Mouse (Mus musculus) spleen, adult 2 months (tissue): ENCODE results near the gene Gm7075. TPM values are rescaled to one million over a fixed set of nuclear protein-coding genes. Genes with fewer than 3 reads are reported as not detected.
"Not testable (repeated sequence)": the region's sequence is repeated elsewhere in the genome, so short reads cannot be mapped to it uniquely, and the experiment has no call there.

Experiments used
- DNase-seq, 2 experiments: peaks; one replicate each; pipeline versions ENCODE4 v3.0.0 to v3.0.0-alpha.2; 2012 to 2021; ENCODE audit warnings: low spot score in 2 of 2, low read depth in 1 of 2
- H3K27ac ChIP-seq: fragments of 200-500 bp; 2 replicates; pipeline ENCODE4 v1.5.1; 2012; ENCODE audit warnings: low read length, inconsistent platforms; ENCODE audit not compliant: insufficient read depth
- H3K27me3 ChIP-seq: fragments of 200-500 bp; 2 replicates; pipeline ENCODE4 v1.6.1; 2012; ENCODE audit warnings: mild to moderate bottlenecking, moderate library complexity, low read length, inconsistent platforms; ENCODE audit not compliant: control insufficient read depth, insufficient read depth
- H3K36me3 ChIP-seq: fragments of 200-500 bp; 2 replicates; pipeline ENCODE4 v1.6.1; 2012; ENCODE audit warnings: mild to moderate bottlenecking, low read length, inconsistent platforms; ENCODE audit not compliant: control insufficient read depth, insufficient read depth
- H3K4me1 ChIP-seq: fragments of 200-500 bp; 2 replicates; pipeline ENCODE4 v1.6.1; 2011; ENCODE audit warnings: inconsistent platforms; ENCODE audit not compliant: control insufficient read depth, insufficient read depth, insufficient read length
- H3K4me3 ChIP-seq: fragments of 200-500 bp; 2 replicates; pipeline ENCODE4 v1.5.1; 2011; ENCODE audit warnings: mild to moderate bottlenecking, inconsistent platforms; ENCODE audit not compliant: insufficient read depth, insufficient read length; ENCODE audit errors: extremely low read depth
- CTCF ChIP-seq: fragments of 200-500 bp; IDR thresholded peaks from 2 replicates; pipeline ENCODE4 v1.5.1; 2011; ENCODE audit warnings: mild to moderate bottlenecking, inconsistent platforms; ENCODE audit not compliant: insufficient read depth, insufficient read length, insufficient replicate concordance; ENCODE audit errors: extremely low read depth
- POLR2A ChIP-seq: fragments of 200-500 bp; IDR thresholded peaks from 2 replicates; pipeline ENCODE4 v1.6.1; 2011; ENCODE audit warnings: low read depth, low read length, inconsistent platforms
- WGBS: fragments of 180-500 bp; shearing (Covaris S2); methylation state at CpG from one replicate; pipeline ENCODE4 v1.1.7; 2018; 5-methylcytosine and 5-hydroxymethylcytosine counted together
- polyA plus RNA-seq: library from polyadenylated mRNA; depleted of rRNA; stranded (reverse); fragments of >200 nt; gene quantifications from 2 replicates; pipeline ENCODE4 v1.2.3, GENCODE M21; 2012; rRNA removed

The Gm7075 gene
- not detected in 2 replicates for polyA plus RNA-seq

DNA sequence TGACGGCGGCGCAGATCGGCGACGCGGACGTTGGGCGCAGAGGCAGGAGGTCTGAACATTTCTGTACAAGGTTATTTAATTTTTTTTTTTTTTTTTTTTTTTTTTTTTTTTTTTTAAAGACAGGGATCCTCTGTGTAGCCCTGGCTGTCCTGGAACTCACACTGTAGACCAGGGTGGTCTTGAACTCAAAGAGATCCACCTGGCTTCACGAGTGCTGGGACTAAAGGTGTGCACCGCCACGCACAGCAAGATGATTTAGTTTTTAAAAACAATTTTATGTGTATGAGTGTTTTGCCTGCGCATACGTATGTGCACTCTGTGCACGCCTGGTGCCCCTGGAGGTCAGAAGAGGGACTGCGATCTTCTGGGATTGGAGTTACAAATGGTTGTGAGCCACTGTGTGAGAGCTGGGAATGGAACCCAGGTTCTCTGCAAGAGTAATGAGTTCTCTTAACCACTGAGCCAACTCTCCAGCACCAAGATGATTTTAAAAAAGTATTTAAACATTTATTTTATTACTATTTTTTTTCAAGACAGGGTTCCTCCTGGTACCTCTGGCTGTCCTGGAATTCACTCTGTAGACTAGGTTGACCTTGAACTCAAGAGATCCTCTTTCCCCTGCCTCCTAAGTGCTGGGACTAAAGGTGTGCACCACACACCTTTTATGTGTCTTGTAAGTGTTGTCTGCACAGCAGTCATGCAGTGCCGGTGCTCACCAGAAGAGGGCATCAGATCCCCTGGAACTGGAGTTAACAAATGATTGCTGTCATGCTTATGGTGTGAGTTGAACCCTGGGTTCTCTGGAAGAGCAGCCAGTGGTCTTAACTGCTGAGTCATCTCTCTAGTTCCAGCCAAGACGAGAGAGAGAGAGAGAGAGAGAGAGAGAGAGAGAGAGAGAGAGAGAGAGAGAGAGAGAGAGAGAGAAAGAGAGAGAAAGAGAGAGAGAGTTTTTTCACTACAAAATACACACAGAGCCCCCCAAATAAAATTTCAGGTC lies at the start of gene Gm7075:
Gm7075 (minus strand) TSS at position 51 of the 997 bp plus-strand sequence.
- no peaks in the 10 kb centered on the region for H3K27me3 ChIP-seq
- no peak for TF ChIP-seq POLR2A
- peak; percentile 38; the same call in 1 of the 2 replicates for TF ChIP-seq CTCF
- WGBS = 90% methylated on average over 18 of the region's 18 CpGs
- no peaks in the 10 kb centered on the region for H3K36me3 ChIP-seq
- no peak within 1 kb of the TSS for H3K27ac ChIP-seq
- H3K4me3 ChIP-seq = no peak within 1 kb of the TSS
- no peaks in the 10 kb centered on the region for H3K4me1 ChIP-seq
- DNase-seq = peak in 1 of 2 experiments; percentile 40

DNA sequence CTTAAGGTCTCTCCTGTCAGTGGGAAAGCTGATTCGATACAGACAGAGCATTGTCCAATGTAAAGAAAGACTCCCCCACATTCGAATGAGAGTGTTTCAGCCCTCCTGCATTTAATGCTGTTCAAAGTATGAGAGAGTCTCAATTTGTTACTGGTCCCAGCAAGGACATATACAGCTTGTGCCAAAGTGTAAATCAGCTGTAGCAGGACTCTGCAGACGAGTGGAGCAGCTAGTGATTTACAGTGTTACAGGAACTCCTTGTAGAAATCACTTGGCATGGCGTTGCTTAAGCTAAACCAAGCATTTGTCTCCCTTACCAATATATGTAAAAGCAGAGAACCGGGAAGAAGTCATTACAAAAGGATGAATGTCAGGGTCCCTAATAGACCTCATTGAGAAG lies 39.3 kb upstream of the Gm7075 start:
- no peaks in the 10 kb centered on the region for H3K4me1 ChIP-seq
- WGBS = 71% methylated on average over 5 of the region's 5 CpGs
- H3K4me3 ChIP-seq = no peak overlapping the region
- H3K36me3 ChIP-seq = no peaks in the 10 kb centered on the region
- TF ChIP-seq CTCF (no peak), POLR2A (no peak)
- H3K27ac ChIP-seq = no peak overlapping the region
- H3K27me3 ChIP-seq = no peaks in the 10 kb centered on the region
- no peak for DNase-seq

DNA sequence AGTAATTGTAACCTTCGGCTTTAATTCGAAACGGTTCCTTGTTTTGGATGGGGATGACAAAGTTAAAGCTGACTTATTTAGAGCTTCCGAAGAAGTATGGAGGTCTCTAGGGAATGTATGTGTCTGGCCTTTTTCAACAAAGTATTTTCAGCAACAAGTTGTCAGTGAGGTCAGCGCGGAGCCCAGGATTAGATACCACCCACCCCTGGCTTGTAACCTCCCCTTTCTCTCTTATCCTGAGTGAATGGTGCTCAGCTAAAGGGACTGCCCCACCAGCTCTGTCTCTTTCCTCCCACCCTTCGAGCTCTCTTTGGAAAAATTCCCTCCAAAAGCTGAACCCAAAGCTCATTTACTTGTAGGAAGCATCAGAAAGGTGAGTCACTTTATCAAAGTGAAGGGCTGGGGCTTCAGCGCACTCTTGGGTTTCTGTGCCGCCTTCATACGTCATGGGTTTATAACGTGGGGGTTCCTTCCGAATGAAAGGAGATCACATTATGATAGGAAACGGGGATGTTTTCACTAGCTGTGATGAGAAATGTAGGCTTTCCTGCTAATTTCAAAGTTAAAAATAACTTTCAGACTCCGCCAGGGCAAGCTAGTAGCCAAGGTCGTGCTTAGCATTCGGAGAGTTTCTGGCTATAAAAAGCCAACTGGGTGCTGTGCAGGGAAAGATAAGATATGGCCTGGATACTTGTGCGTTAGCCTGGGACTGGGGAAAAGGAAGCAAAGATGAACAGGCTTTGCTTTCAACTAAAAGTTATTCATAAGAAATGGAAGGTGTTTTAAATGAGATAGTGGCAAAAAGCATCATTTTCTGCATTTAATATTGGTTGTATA lies 35.9 kb upstream of the Gm7075 start:
- Histone ChIP-seq H3K27me3 (no peaks in the 10 kb centered on the region), H3K4me3 (no peak overlapping the region), H3K4me1 (no peaks in the 10 kb centered on the region), H3K36me3 (no peaks in the 10 kb centered on the region), H3K27ac (no peak overlapping the region)
- TF ChIP-seq POLR2A (no peak), CTCF (no peak)
- WGBS = 80% methylated on average over 17 of the region's 17 CpGs
- DNase-seq = no peak

DNA sequence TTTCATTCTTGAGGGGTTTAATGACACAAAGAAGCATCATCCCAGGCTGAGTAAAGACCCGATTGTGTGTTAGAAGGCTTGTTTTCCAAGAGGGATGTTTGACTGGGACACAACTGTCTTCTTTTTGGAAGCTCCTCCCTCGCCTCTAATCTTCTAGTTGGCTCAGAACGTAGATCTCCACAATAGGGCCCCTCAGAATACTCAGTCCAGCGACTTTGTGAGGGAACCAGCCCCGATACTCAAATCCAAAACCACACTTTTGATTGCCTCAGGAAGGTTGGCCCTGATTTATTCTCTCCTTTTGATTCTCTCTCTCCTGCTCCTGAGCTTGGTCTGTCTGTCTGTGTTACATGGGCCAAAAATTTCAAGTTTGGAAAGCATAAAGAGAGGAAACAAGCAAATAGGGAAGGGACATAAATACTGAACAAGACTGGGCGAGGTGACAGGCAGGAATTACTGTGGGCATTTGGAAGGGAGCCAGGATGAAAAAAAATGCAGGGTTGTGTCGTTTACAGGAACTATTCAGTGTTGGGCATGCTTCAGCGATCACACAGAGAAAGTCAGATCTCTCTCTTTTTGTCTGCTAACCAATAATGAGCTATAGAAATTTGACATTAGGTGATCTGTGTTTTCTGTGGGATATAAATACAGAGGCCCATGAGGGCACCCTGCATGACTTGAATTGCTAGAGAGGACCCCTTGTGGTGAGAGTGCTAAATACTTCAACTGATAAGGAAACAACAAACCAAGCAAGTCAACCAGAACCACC lies 33.7 kb upstream of the Gm7075 start:
- Histone ChIP-seq H3K27ac (no peak overlapping the region), H3K36me3 (no peaks in the 10 kb centered on the region), H3K4me3 (no peak overlapping the region), H3K4me1 (no peaks in the 10 kb centered on the region), H3K27me3 (no peaks in the 10 kb centered on the region)
- no peak for TF ChIP-seq POLR2A
- no peak for TF ChIP-seq CTCF
- no peak for DNase-seq
- 42% methylated on average over 8 of the region's 8 CpGs for WGBS

DNA sequence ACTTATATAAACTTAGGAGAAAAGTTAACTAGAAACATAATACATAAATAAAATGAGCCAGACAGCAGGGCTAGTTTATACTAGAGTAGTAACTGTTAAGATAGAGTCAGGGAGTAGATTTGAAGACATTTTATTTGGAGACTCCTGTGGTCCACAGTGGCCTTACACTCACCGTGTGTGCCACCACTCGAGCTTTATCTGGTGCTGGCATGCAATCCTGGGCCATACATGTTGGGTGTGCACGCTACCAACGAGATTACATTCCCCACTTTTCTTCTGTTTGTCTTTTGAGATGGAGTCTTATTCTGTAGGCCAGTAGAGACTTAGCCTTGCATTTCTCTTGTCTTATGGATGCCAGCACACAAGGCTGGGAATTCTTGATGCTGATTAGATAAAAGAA lies 32.3 kb upstream of the Gm7075 start:
- Histone ChIP-seq H3K27ac (no peak overlapping the region), H3K36me3 (no peaks in the 10 kb centered on the region), H3K4me1 (no peaks in the 10 kb centered on the region), H3K27me3 (no peaks in the 10 kb centered on the region), H3K4me3 (no peak overlapping the region)
- DNase-seq = no peak
- TF ChIP-seq CTCF = no peak
- WGBS = 87% methylated on average over 4 of the region's 4 CpGs

DNA sequence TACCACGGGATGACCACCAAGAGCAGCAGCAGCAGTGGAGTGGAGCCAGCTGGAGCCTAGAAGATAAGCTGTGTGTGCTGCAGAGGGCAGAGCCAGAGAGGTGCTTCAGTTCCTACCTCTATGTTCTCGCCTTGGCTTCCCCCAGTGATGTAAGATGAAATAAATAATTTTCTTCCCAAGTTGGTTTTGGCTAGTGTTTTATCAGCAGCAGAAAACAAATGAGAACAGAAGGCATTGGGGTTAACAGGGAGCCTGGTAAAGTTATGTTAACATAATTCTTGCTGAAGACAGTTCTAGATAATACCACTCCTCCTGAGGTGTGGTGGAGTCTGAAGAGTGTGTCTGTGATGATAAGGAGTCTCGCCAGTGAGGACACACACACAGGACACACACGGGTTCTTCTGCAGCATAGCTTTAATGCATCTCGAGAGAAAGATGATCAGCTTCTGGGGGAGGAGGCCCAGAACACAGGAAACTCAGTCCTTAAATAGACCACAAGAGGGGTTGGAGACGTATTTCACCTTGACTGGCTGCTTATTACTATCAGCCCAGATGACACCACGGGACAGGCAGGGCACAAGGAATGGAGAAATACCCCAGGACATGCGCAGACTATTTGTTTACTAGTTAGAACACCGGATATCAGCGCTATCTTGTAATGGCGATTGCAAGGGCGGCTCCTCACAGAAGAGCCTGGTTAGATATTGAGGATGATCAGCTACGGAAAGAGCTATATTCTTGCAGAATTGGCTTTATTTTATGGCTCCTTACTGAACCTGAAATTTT lies 23.2 kb upstream of the Gm7075 start:
- not testable (repeated sequence) for H3K27me3 ChIP-seq, DNase-seq

More for the DNA sequence above, 23.2 kb upstream of the Gm7075 start:
- H3K36me3 ChIP-seq, H3K4me3 ChIP-seq, H3K27ac ChIP-seq, H3K4me1 ChIP-seq: not testable (repeated sequence)
- WGBS = 80% methylated on average over 13 of the region's 13 CpGs
